Mouse (Mus musculus) limb, embryonic 14.5 days (tissue): ENCODE data around the gene Gm42791. TPM values are rescaled to one million over a fixed set of nuclear protein-coding genes. Genes with fewer than 3 reads are reported as not detected.

ENCODE experiments used
- ATAC-seq: fragments of 200-750 bp; cut with Nextera tagmentation; 2 replicates; pipeline ENCODE4 v1.8.0; 2017; ENCODE audit warnings: low read depth, moderate number of reproducible peaks, moderate TSS enrichment; ENCODE audit not compliant: low FRiP score
- DNase-seq: peaks from one replicate; pipeline ENCODE4 v3.0.0-alpha.2; 2015; ENCODE audit warnings: low spot score
- H3K27ac ChIP-seq: fragments of 300-500 bp; sonication (generic); replicated peaks from 2 replicates; pipeline ENCODE4 v1.5.1; 2014; ENCODE audit warnings: low read depth, mild to moderate bottlenecking, low read length, moderate library complexity, mixed read lengths
- H3K27me3 ChIP-seq: fragments of 300-500 bp; sonication (generic); 2 replicates; pipeline ENCODE4 v1.6.1; 2014; ENCODE audit warnings: low read length, mixed read lengths; ENCODE audit not compliant: control insufficient read depth, insufficient read depth
- H3K36me3 ChIP-seq: fragments of 300-500 bp; sonication (generic); 2 replicates; pipeline ENCODE4 v1.6.1; 2014; ENCODE audit warnings: mild to moderate bottlenecking, low read length, moderate library complexity, mixed read lengths; ENCODE audit not compliant: control insufficient read depth, insufficient read depth
- H3K4me1 ChIP-seq: fragments of 300-500 bp; sonication (generic); 2 replicates; pipeline ENCODE4 v1.6.1; 2014; ENCODE audit warnings: antibody characterized with exemption, low read length, mixed read lengths; ENCODE audit not compliant: control insufficient read depth, insufficient read depth
- H3K4me2 ChIP-seq: fragments of 300-500 bp; sonication (generic); replicated peaks from 2 replicates; pipeline ENCODE4 v1.6.1; 2014; ENCODE audit warnings: low read depth, mild to moderate bottlenecking, low read length, moderate library complexity; ENCODE audit not compliant: severe bottlenecking
- H3K4me3 ChIP-seq: fragments of 300-500 bp; sonication (generic); replicated peaks from 2 replicates; pipeline ENCODE4 v1.5.1; 2014; ENCODE audit warnings: low read length
- H3K9ac ChIP-seq: fragments of 300-500 bp; sonication (generic); 2 replicates; pipeline ENCODE4 v1.6.1; 2014; ENCODE audit warnings: mild to moderate bottlenecking, low read depth, low read length, moderate library complexity; ENCODE audit not compliant: severe bottlenecking
- H3K9me3 ChIP-seq: fragments of 300-500 bp; sonication (generic); 2 replicates; pipeline ENCODE4 v1.6.1; 2016; ENCODE audit warnings: low read length; ENCODE audit not compliant: control insufficient read depth
- POLR2A ChIP-seq: fragments of 200-500 bp; IDR thresholded peaks from 2 replicates; pipeline ENCODE4 v1.8.0; 2012; ENCODE audit warnings: inconsistent platforms, mild to moderate bottlenecking, moderate library complexity, borderline replicate concordance; ENCODE audit not compliant: insufficient read depth, insufficient read length; ENCODE audit errors: extremely low read depth
- WGBS: fragments of 180-500 bp; shearing (Covaris S2); extraction: QIAGEN DNeasy Blood & Tissue Kit; methylation state at CpG from one replicate; pipeline ENCODE4 v1.1.7; 2014; 5-methylcytosine and 5-hydroxymethylcytosine counted together
- polyA plus RNA-seq, 2 experiments: library from polyadenylated mRNA; depleted of rRNA in 1 of 2; stranded (reverse) in 1 of 2; unstranded in 1 of 2; fragments of >200 nt; fragmentation: Nextera tagmentation in 1 of 2; extraction: Ambion mirVana in 1 of 2; gene quantifications; 2 replicates each; pipeline versions ENCODE4 v1.2.1 to v1.2.3; 2012 to 2014

Gene Gm42791
- polyA plus RNA-seq, 2 experiments = not detected

DNA sequence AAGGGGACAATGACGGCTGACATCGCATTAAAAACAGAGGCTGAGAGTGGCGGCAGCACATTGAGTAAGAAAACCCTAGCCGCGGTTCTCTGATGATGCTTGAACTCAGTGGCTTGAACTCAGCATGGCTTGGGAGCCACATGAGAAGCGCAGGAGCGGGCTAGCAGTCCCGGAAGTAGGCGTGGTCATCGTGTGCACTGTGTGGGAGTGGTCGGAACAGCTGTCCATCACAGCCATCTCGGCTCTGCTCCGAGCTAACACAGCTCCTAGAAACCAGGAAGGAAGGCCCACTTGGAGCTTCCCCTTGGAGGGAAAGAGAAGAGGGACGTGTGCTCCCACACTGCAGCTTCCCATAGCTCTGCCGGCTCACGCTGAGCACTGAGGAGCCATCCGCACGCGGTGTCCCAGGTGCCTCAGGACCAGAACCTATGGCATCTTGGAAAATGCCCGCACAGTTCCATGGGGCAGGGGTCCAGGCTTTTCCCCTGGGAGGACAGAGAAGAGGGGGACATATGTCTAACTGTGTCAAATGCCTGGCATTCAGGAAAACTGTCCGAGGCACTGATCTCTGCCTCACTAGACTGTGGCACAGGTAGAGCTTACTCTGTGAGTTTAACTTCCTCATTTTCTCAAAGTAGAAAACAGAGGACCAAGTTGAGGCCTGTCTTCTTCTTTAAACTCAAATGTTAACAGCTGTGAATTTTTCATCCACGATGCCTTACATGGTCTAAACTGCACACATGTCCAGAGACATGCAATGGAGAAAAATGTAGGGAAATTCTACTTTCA lies 108.9 kb downstream of the Gm42791 start:
- peaks cover 51% of the 10 kb centered on the region for H3K36me3 ChIP-seq
- ATAC-seq = peak; percentile 67
- H3K27me3 ChIP-seq = no peaks in the 10 kb centered on the region
- no peak overlapping the region for H3K27ac ChIP-seq
- TF ChIP-seq POLR2A = no peak
- no peak overlapping the region for H3K9ac ChIP-seq
- no peaks in the 10 kb centered on the region for H3K4me1 ChIP-seq
- 35% methylated on average over 22 of the region's 22 CpGs for WGBS
- no peak overlapping the region for H3K4me3 ChIP-seq
- H3K4me2 ChIP-seq = no peak overlapping the region
- H3K9me3 ChIP-seq = no peaks in the 10 kb centered on the region
- DNase-seq = peak; percentile 63

GRCm38 (mm10) chr5:148883671-148884070 lies 111.3 kb downstream of the Gm42791 start:
- Histone ChIP-seq H3K4me2 (no peak overlapping the region), H3K9ac (no peak overlapping the region), H3K4me3 (no peak overlapping the region), H3K4me1 (no peaks in the 10 kb centered on the region), H3K9me3 (no peaks in the 10 kb centered on the region), H3K36me3 (peaks cover 49% of the 10 kb centered on the region), H3K27me3 (no peaks in the 10 kb centered on the region), H3K27ac (no peak overlapping the region)
- 87% methylated on average over 8 of the region's 8 CpGs for WGBS
- TF ChIP-seq POLR2A = no peak
- DNase-seq = no peak
- ATAC-seq = no peak

DNA sequence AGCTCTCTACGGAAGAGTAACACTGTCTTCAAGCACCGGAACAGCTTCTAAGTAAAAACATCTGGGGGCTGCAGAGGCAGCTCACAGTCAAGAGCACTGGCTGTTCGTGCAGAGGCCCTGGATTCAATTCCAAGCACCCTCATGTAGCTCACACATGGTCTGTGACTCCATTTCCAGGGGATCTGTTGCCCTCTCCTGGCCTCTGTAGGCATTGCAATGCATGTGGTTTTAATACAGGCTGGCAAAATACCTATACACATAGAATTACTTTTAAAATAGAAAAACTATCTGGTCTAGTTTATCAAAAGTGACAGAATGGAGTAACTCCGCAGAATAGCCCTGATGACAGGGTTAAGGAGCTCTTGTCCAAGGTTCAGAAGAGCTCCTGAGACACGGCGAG lies 115.7 kb downstream of the Gm42791 start:
- 71% methylated on average over 6 of the region's 6 CpGs for WGBS
- no peak for ATAC-seq
- H3K9ac ChIP-seq = no peak overlapping the region
- H3K9me3 ChIP-seq = no peaks in the 10 kb centered on the region
- DNase-seq = no peak
- H3K4me1 ChIP-seq = no peaks in the 10 kb centered on the region
- no peak overlapping the region for H3K4me3 ChIP-seq
- TF ChIP-seq POLR2A = no peak
- peaks cover 62% of the 10 kb centered on the region for H3K36me3 ChIP-seq
- H3K4me2 ChIP-seq = no peak overlapping the region
- no peaks in the 10 kb centered on the region for H3K27me3 ChIP-seq
- H3K27ac ChIP-seq = no peak overlapping the region

- Histone ChIP-seq H3K9ac (no peak overlapping the region), H3K36me3 (peaks cover 45% of the 10 kb centered on the region), H3K4me1 (no peaks in the 10 kb centered on the region), H3K27me3 (no peaks in the 10 kb centered on the region), H3K27ac (no peak overlapping the region), H3K4me2 (no peak overlapping the region), H3K9me3 (no peaks in the 10 kb centered on the region), H3K4me3 (no peak overlapping the region)
- no peak for DNase-seq
- no peak for TF ChIP-seq POLR2A
- no peak for ATAC-seq
- WGBS = 84% methylated on average over 8 of the region's 8 CpGs
Measured at GRCm38 (mm10) chr5:148873116-148873515, 121.8 kb downstream of the Gm42791 start.

DNA sequence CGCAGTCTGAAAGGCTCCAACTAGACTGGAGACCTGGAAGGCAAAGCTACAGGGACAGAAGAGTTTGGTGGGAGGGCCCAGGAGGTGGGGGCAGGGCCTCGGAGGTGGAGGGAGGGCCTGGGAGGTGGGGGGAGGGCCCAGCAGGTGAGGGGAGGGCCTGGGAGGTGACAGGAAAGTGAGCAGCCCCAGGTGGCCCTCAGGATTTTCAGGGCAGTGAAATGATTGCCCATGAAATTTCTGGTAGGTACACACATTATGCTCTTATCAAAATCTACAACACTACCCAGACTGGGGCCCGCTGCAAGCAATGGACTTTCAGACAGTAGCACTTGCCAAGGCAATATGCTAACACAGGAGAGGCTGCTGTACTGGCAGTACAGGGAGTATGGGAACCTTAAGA lies 125.4 kb downstream of the Gm42791 start:
- DNase-seq = no peak
- no peak for ATAC-seq
- no peak for TF ChIP-seq POLR2A
- Histone ChIP-seq H3K27ac (no peak overlapping the region), H3K36me3 (peaks cover 17% of the 10 kb centered on the region), H3K9ac (no peak overlapping the region), H3K4me1 (no peaks in the 10 kb centered on the region), H3K4me3 (no peak overlapping the region), H3K27me3 (no peaks in the 10 kb centered on the region), H3K4me2 (no peak overlapping the region), H3K9me3 (no peaks in the 10 kb centered on the region)
- WGBS = 53% methylated on average over 3 of the region's 3 CpGs
